Mouse (Mus musculus) megakaryocyte, adult 5-6 weeks (primary cell): ENCODE measurements around the gene Stk11. TPM values are rescaled to one million over a fixed set of nuclear protein-coding genes. Genes with fewer than 3 reads are reported as not detected.
A peak's percentile ranks its signal among the peaks of the same experiment; 100 is the strongest.

Source experiments
- ATAC-seq: 2 replicates; pipeline ENCODE4 v1.8.0; 2016; ENCODE audit warnings: mild to moderate bottlenecking, inconsistent platforms; ENCODE audit not compliant: poor library complexity, severe bottlenecking
- total RNA-seq, 2 experiments: library from RNA; stranded (forward) in 1 of 2; stranded (reverse) in 1 of 2; fragments of 153-499, 151-499 nt in 1 of 2; fragments of 221-1000, 200-1000 nt in 1 of 2; gene quantifications; 2 replicates each; pipeline versions ENCODE4 v1.2.3 to v1.2.4; 2015 to 2017

Gene Stk11
- total RNA-seq, 2 experiments from 2014 or later = 60.7 to 146 TPM

DNA sequence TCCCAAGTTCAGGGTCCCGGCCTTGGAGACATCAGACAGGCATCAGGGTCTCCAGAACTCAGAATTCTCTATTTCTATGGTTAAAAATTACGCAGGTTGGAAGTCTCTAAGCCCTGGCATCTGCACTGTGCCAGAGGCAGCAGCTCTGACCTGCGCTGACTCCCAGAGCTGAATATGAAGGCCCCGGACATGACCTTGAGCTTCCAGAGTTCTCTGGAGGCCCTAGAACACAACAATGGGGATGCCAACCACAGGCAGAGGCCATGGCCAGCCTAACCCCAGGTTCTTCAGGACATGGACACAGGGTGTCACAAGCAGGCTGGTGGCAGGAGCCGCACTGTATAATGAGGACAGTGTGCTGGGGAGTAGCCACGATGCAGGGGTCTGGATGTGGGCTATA is 21.5 kb upstream of the Stk11 start:
- no peak for ATAC-seq

- ATAC-seq = no peak
These were observed 20.9 kb upstream of the Stk11 start for GRCm38 (mm10) chr10:80094684-80095083.

GRCm38 (mm10) chr10:80095547-80095946 is 20.1 kb upstream of the Stk11 start:
- ATAC-seq = no peak

DNA sequence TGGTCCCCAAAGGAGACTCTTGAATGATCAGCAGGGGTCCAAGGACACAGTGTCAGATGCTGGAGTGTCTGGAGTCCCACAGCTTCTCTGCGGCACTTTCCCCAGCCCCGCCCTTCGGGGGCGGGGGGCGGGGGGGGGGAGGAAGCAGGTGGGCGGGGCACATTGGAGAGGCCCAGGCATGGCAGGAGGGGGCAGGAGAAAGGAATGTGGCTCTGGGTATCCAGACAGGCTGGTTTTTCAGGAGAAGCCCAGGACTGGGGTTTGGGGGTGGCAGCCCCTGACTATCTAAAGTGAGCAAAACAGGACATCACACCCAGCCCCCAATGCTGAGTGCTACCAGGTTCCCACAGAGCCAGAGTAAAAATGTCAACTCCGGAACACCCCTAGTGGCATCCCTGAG is 18.3 kb upstream of the Stk11 start:
- ATAC-seq = no peak

GRCm38 (mm10) chr10:80098630-80099029 is 17.0 kb upstream of the Stk11 start:
- peak; percentile 58 for ATAC-seq

DNA sequence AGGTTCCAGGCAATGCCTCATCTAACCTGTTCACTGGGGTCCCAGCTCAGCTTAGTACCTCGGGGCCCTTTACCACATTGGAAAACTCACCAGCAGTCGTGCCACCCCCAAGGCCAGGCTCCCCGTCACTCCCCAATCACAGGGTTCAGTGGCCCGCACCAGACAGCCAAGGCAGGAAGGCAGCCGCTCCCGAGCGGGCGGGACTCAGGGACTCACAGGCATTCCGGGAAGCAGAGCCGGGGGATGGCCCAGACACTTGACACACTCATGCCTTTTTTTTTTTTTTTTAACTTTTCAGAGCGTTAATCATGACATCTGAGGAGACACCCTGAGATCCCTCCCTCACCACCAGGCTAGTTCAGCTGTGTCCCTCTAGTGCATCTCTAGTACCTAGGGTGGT is 14.6 kb upstream of the Stk11 start:
- no peak for ATAC-seq

DNA sequence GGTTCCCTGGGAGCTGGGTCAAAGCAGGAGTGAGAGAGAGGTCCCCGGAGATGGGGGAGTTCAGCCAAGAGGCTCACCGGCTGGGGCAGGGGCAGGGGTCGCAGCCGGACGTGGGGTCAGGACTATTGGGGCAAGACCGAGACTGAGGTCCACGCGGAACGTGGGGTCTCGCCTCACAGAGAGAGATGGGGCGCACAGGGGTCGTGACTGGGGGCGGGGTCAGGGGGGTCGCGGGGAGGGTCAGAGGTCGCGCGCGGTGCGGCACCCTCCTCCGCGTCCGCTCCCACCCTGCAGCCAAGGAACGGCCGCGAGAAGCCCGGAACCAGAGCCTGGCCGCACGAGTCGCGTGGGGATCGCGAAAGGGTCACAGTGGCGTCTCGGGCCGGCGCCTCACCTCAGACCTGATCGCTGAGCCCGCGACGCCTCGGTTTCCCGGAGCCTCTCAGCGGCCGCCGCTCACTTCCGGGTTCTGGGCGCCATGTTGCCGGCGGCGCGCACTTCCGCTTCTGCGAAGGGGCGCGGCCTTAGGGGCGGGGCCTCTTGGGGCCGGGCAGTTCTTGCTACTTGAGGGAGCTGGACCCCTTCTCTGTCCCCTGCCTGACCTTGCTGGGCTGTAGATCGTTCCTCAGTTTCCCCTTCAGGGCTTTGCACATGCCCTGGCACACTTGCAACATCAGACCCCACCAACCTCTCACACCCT is 13.2 kb upstream of the Stk11 start:
- peak; percentile 85 for ATAC-seq

DNA sequence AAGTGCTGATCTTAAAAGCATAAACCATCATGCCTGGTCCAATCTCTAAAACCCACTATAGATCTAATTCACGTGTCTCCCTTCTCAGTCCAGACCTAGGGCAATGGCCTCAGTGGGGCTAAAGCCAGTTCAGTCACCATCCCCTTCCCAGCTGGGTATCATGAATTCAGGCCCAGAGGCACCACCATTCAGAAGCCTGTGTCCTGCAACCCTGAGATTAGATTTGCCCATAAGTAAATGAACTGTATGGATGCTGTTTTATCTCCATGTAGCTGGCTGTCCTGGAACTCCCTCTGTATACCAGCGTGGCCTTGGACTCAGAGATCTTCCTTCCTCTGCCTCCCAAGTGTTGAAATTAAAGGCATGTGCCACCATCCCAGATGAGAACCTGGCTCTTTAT is 12.6 kb upstream of the Stk11 start:
- ATAC-seq = no peak

DNA sequence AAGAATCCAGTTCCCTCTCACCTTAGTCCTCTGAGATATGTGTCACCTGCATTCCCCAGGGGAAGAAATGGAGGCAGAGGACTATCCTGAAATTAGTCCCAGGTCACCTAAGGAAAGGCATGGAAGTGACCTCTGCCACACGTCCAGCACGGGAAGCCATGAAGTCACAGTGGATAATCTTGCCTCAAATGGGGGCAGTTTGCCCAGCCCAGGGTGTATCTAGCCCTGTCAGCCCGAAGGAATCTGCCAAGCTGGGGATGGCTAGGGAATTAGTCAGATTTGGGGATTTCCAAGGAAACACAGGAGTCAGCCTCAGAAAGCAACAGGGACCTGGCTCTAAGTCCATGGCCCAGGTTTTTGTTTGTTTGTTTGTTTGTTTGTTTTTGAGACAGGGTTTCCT is 11.4 kb upstream of the Stk11 start:
- no peak for ATAC-seq

DNA sequence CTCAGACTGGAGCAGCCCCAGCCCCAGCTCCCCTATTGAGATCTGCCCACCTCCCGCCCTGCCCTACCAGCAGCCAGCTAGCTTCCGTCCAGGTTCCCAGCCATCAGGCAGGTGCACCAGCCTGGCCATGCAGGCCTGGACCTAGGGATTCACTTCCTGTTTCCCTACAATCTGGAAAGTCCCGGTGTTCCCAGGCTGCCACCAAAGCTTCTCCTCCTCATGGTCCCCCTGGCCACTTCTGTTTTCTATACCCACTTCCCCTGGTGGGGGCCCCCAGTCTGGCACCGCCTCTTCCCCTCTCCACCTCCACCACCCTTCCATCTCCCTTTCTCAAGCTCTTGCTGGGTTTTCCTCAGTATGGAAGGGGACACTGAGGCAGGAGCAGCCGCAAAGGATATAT is 10.1 kb upstream of the Stk11 start, which contains the start of gene Sbno2:
Sbno2 (minus strand) TSS at position 112 of the 400 bp plus-strand sequence.
- ATAC-seq = peak; percentile 78

- ATAC-seq = no peak
These were observed 9.7 kb upstream of the Stk11 start for GRCm38 (mm10) chr10:80105926-80106325.

GRCm38 (mm10) chr10:80107678-80108077 is 7.9 kb upstream of the Stk11 start:
- ATAC-seq = no peak

DNA sequence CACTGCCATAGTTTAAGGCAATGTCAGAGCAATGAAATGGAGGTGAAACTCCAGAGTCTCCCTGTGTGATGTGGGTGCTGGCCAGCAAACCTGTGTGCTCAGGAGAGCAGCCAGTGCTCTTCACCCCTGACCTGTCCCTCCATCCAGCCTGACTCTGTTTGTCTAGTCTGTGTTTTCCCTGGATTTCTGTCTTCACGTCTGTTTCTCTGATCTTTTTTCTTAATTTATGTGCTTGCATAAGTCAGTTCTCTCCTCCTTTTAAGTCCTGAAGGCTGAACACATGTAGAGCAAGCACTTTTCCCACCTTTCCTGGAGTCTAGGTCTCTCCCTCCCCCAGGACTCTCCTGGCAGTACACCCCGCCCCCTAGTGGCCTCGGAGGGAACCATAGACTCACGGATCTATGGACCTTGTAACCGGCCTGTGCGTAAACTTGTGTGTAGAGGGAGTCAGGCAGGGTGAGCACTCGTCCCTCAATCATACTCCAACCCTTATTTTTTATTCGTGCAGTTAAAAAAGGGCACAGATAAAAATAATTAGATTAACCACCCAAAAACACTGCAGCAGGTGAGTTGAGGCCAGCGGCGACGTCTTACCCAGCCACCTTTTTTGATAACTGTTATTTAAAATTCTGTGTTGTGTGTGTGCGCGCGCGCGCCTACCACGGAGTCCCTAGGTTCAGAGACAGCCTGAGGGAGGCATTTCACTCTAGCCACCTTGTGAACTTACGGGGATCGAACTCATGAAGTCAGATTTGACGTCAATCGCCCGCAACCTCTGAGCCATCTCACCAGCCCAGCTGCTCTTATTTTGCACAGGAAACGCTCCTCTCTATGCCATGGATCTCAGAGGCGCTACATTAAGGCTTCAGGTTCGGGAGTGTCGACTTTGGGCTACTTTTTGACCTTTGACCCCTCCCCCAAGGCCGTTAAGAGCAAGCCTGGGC is 990 bp upstream of the Stk11 start:
- peak; percentile 51 for ATAC-seq

DNA sequence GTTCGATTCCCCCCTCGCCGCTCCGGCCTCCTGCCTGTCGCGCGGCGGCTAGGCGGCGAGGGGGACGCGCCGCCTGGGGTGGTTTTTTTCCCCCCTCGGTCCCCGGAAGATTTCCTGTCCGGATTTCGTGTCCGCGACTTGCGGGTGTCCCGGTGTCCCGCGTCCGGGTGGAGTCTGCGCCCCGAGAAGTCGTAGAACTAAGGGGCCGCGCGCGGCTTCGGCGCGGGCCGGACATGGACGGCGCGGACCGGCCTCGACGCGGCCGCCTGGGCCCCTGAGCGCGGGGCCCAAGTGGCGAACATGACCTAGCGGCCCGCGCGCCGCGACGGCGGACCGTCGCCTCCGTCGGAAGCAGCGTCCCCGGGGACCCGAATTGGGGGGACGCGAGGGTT is 337 bp downstream of the Stk11 start:
- no peak for ATAC-seq

GRCm38 (mm10) chr10:80116563-80116926 is 942 bp downstream of the Stk11 start:
- no peak for ATAC-seq

DNA sequence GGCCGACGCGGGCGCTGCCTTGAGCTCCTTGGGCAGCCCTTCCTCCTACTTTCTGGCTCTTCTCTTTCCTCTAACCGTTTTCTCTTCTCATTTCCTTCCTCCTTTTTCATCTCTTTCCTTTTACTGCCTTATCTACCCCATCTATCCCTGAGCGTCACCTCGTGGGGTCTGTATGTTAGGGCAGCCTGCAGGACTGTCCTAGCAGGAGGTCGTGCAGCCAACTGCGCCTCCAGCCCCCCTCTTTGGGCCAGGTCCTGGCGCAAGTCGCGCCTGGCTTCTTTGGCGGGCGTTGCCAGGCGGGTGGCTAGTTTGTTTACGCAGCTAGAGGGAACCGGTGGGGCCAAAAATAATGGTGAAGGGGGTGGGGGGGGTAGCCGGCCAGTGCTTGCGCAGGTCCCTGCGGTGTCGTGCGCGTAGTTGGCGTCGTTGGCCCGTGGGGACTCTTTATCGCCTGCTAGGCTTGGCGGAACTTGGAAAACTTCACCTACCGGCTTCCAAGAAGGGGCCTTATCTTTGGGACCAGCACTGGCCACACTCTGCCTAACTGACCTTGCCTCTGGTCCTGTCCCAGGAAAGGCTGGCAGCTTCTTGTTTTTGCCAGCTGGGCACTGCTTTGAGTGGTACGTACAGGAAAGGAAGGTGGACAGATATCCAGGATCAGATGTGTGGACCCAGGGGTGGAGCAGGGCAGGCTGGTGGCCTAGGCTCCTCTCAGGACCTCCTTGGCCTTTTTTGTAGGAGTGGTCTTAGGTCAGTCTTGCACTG is 1.5 kb downstream of the Stk11 start:
- ATAC-seq = peak; percentile 3

DNA sequence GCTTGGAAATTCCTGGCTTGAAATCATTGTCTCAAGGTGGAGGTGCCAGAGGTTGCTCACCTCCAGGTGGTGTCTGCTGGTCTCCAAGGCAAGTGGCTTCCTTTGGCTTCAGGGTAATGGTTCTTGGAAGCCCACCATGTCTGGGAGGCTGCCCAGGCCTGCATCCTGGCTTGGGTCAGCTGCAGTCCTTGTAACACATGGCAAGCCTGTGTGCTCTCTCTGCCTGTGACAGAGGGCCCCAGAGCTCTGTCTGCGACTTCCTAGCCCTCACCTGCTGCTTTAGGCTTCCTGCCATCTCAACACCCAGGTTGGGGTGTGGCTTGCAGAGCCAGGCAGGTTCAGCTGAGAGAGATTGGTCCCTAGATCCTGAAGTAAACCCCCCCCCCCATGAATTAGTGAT is 2.1 kb downstream of the Stk11 start:
- no peak for ATAC-seq

GRCm38 (mm10) chr10:80118552-80118951 is 2.9 kb downstream of the Stk11 start:
- no peak for ATAC-seq

DNA sequence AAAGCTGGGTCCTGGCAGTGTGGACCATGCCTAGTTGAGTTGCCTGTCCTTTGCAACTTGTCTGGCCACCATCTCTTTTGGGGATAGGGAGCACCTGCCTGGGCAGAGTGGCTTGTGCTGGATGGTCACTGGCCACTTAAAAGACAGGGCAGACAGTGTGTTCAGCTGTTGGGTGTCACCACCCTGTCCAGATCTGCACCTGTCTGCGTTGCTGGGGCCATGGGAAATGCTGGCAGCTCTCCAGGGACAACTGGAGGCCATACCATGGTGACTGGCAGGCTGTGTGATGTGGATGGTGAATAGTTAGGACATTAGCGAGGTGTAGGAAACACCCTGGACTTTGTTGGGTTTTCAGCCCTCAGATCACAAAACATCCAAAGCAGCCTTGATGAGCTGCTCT is 4.5 kb downstream of the Stk11 start:
- no peak for ATAC-seq

DNA sequence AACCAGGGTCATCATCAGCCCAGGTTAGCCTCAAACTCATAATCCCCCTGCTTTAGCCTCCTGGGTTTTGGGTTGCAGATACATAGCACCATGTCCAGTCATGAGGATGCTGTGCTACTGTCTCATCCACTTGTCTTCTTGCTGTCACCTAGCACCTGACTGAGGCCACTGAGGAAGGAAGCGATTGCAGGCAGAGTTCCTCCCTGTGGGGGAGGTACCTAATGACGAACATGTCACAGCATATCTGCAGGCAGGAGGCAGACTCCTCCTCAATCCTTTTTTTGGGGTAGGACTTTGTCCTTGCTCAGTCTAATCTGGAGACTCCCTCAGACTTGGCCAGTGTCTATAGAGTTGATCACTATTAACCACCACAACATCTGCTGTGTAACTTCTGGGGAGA is 6.0 kb downstream of the Stk11 start:
- ATAC-seq = peak; percentile 94

- ATAC-seq = no peak
These were observed 8.4 kb downstream of the Stk11 start for GRCm38 (mm10) chr10:80123932-80124562.
